In the genomic region with DNA sequence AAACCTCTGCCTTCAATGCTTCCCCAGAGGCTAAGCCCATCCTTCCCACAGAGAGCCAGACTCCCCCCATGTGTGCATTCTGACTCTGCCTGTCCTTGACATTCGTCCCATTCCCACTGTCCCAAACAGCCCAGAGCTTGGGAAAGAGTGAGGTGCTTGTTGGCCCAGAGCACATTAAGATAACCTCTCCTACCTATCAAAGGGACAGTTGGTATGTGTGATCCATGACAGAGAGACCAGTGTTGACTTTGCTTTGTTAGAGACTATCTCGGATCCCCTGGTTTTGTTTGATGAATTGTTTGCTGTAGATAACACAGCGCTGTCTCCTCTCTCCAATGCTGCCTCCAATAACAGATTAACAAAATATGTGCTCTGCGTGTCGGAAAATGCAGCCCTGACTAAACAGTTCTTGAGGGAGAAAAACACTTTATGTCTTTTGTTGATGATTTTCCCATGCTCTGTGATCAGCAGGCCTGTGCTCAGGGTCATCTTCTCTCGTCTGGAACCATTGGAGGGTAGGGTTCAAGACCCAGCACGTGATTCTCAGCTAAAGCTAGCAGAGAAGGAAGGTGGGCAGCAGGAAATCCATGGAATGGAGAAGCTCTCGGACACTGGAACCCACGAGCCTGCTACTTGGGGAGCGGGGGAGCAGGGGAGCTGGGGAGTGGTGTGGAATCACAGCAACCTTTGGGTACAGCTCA, we compare ENCODE assay signal across 23 mouse cellular contexts.
DNase-seq lines count a peak whose midpoint lies in the region; ATAC-seq and TF ChIP-seq lines count a peak whose summit lies in the region.
"Had no signal": no experiment of that assay in that cellular context is flagged by ENCODE, and none has a peak within 500 bp of the region (broad histone marks: within the 10 kb centered on the region; RNA-seq: fewer than 3 reads in every experiment).

No protein-coding gene starts in this region.

- no peaks in the 10 kb centered on the region for H3K9me3 ChIP-seq in heart, embryonic 10.5 days
- no peaks in the 10 kb centered on the region for H3K9me3 ChIP-seq in heart, postnatal 0 days (replicated peaks; ENCODE audit: control insufficient read depth, low read length)
- H3K9me3 ChIP-seq in liver, embryonic 16.5 days (replicated peaks; ENCODE audit: control insufficient read depth, low read length) = no peaks in the 10 kb centered on the region
- H3K9me3 ChIP-seq: G1E; neural tube, embryonic 15.5 days had no signal

- TF ChIP-seq CTCF in heart, postnatal 0 days (IDR thresholded peaks at IDR 0.05; ENCODE audit: low read depth) = no peak

- no peak overlapping the region for H3K4me3 ChIP-seq in heart, embryonic 10.5 days
- H3K4me3 ChIP-seq in heart, postnatal 0 days (ENCODE audit: low read depth, low read length) = no peak overlapping the region
- H3K4me3 ChIP-seq in liver, embryonic 16.5 days (ENCODE audit: low read depth, low read length) = no peak overlapping the region
- H3K4me3 ChIP-seq: myocyte; neural tube, embryonic 15.5 days had no signal

- WGBS in heart, embryonic 10.5 days = 42% methylated on average over 10 of the region's 10 CpGs
- 52% methylated on average over 10 of the region's 10 CpGs for WGBS in heart, postnatal 0 days
- 49% methylated on average over 10 of the region's 10 CpGs for WGBS in liver, embryonic 16.5 days (ENCODE audit: insufficient replicate concordance)

- no peaks in the 10 kb centered on the region for H3K27me3 ChIP-seq in heart, embryonic 10.5 days (ENCODE audit: insufficient read depth, poor library complexity, severe bottlenecking)
- H3K27me3 ChIP-seq in heart, postnatal 0 days (ENCODE audit: control insufficient read depth, insufficient read depth, low read length) = no peaks in the 10 kb centered on the region
- H3K27me3 ChIP-seq in liver, embryonic 16.5 days (ENCODE audit: control insufficient read depth, insufficient read depth, low read depth, low read length) = no peaks in the 10 kb centered on the region
- H3K27me3 ChIP-seq: neural tube, embryonic 15.5 days had no signal

- ATAC-seq in heart, postnatal 0 days (ENCODE audit: insufficient read depth, low read depth) = 0 out of 2 replicates have a peak, but pooled peaks have one; percentile 17
- peak; percentile 88 for ATAC-seq in liver, embryonic 16.5 days (ENCODE audit: low read depth)
- ATAC-seq: activated CD4-positive, CD25-positive, alpha-beta regulatory T cell, adult 4 months; forebrain, embryonic 14.5 days had no signal

- H3K4me1 ChIP-seq in heart, embryonic 10.5 days = no peaks in the 10 kb centered on the region
- H3K4me1 ChIP-seq in heart, postnatal 0 days (ENCODE audit: control insufficient read depth, insufficient read depth) = no peaks in the 10 kb centered on the region
- no peaks in the 10 kb centered on the region for H3K4me1 ChIP-seq in liver, embryonic 16.5 days (ENCODE audit: control insufficient read depth, low read depth, low read length)
- H3K4me1 ChIP-seq: neural tube, embryonic 15.5 days had no signal

- H3K4me2 ChIP-seq in heart, postnatal 0 days (ENCODE audit: low read depth, low read length) = no peak overlapping the region
- no peak overlapping the region for H3K4me2 ChIP-seq in liver, embryonic 16.5 days (ENCODE audit: low read depth, low read length)
- H3K4me2 ChIP-seq: neural tube, embryonic 15.5 days had no signal

- H3K36me3 ChIP-seq in heart, embryonic 10.5 days = no peaks in the 10 kb centered on the region
- H3K36me3 ChIP-seq in heart, postnatal 0 days (replicated peaks; ENCODE audit: control insufficient read depth, insufficient read depth, low read length) = no peaks in the 10 kb centered on the region
- H3K36me3 ChIP-seq in liver, embryonic 16.5 days (ENCODE audit: control insufficient read depth, insufficient read depth) = no peaks in the 10 kb centered on the region
- H3K36me3 ChIP-seq: G1E; neural tube, embryonic 15.5 days had no signal

- no peak overlapping the region for H3K9ac ChIP-seq in heart, postnatal 0 days (replicated peaks; ENCODE audit: low read depth, low read length)
- H3K9ac ChIP-seq in liver, embryonic 16.5 days (ENCODE audit: low read depth, low read length) = no peak overlapping the region
- H3K9ac ChIP-seq: neural tube, embryonic 15.5 days had no signal

- no peak for TF ChIP-seq EP300 in heart, postnatal 0 days (IDR thresholded peaks at IDR 0.05; ENCODE audit: low read depth)

- peak; percentile 74 for DNase-seq in heart, embryonic 10.5 days (ENCODE audit: low spot score)
- no peak for DNase-seq in heart, adult 8-10 months (ENCODE audit: low spot score)
- peak; percentile 25 for DNase-seq in heart, postnatal 0 days (ENCODE audit: low spot score)
- no peak for DNase-seq in heart, postnatal 4 days
- peak; percentile 32 for DNase-seq in liver
- DNase-seq in natural killer cell, adult 2 months (ENCODE audit: low spot score in 2 of 2) = no peak
- DNase-seq: adrenal gland, postnatal 10 days; cerebellum, adult 9-11 months; gastrocnemius, postnatal 14 days; kidney, adult 2 months; kidney, postnatal 14 days; left cerebral cortex, postnatal 4 days; lung, adult 18-20 months; lung, postnatal 14 days; midbrain, embryonic 14.5 days; right cerebral cortex, postnatal 4 days; thymus, postnatal 25 days had no signal

- H3K27ac ChIP-seq in heart, embryonic 10.5 days = peak overlapping the region; percentile 59; the same call in 1 of the 2 replicates
- no peak overlapping the region for H3K27ac ChIP-seq in heart, postnatal 0 days (ENCODE audit: low read depth)
- no peak overlapping the region for H3K27ac ChIP-seq in liver, embryonic 16.5 days (ENCODE audit: low read length)
- H3K27ac ChIP-seq: neural tube, embryonic 15.5 days had no signal

Comparison
In these comparisons a context has a peak if more than half of its experiments do, and no peak if none do; other contexts are left out.
1. DNase-seq: peak in heart, embryonic 10.5 days (single experiment), heart, postnatal 0 days (single experiment) and liver (single experiment); none in heart, adult 8-10 months (single experiment), heart, postnatal 4 days (single experiment) and natural killer cell, adult 2 months (0 of 2).